In the genomic region with DNA sequence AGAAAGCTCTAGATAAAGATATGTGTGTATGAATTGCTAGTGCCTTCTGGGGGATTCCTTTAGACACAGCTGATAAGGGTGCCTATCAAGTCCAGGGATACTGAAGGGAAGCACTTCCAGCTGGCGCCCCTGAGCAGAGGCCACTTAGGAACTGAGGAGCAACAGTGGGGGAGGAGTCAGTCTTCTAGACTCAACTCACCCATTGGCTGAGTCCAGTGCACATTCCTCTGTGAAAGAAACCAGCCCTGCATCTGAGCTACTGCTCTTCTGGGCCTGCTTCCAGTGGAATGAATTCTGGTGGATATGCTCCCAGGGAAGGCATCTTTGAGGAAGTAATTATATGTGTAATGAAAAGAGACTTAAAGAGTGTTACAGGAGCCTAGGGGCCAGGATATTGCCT, we compare ENCODE assay signal across 9 mouse cellular contexts.
A peak's percentile ranks its signal among the peaks of the same experiment; 100 is the strongest.
DNase-seq lines count a peak whose midpoint lies in the region; ATAC-seq and TF ChIP-seq lines count a peak whose summit lies in the region.
"Had no signal": no experiment of that assay in that cellular context is flagged by ENCODE, and none has a peak within 500 bp of the region (broad histone marks: within the 10 kb centered on the region; RNA-seq: fewer than 3 reads in every experiment).

No protein-coding gene starts in this region.

- H3K27me3 ChIP-seq in kidney, postnatal 0 days (ENCODE audit: insufficient read depth, low read length): no peaks in the 10 kb centered on the region
- H3K27me3 ChIP-seq in embryonic facial prominence, embryonic 11.5 days (ENCODE audit: control insufficient read depth, insufficient read depth, low read length): no peaks in the 10 kb centered on the region
- H3K27me3 ChIP-seq: liver, embryonic 15.5 days had no signal

- no peak overlapping the region for H3K4me2 ChIP-seq in kidney, postnatal 0 days (ENCODE audit: low read length)
- H3K4me2 ChIP-seq in embryonic facial prominence, embryonic 11.5 days (ENCODE audit: low read depth, low read length): no peak overlapping the region
- H3K4me2 ChIP-seq: liver, embryonic 15.5 days had no signal

- H3K9ac ChIP-seq in kidney, postnatal 0 days (ENCODE audit: low read depth, low read length): no peak overlapping the region
- H3K9ac ChIP-seq in embryonic facial prominence, embryonic 11.5 days (replicated peaks; ENCODE audit: low read length): no peak overlapping the region
- H3K9ac ChIP-seq: liver, embryonic 15.5 days had no signal

- ATAC-seq in kidney, postnatal 0 days (replicated peaks; ENCODE audit: low FRiP score, low read depth): peak; percentile 66; the same call in 1 of the 2 replicates
- no peak; the same call in 1 of the 2 replicates for ATAC-seq in embryonic facial prominence, embryonic 11.5 days (replicated peaks; ENCODE audit: insufficient number of reproducible peaks, low FRiP score, low TSS enrichment, low read depth)

- no peaks in the 10 kb centered on the region for H3K36me3 ChIP-seq in kidney, postnatal 0 days (ENCODE audit: insufficient read depth, low read length)
- H3K36me3 ChIP-seq in embryonic facial prominence, embryonic 11.5 days (replicated peaks; ENCODE audit: control insufficient read depth, insufficient read depth, low read depth, low read length): no peaks in the 10 kb centered on the region
- H3K36me3 ChIP-seq: liver, embryonic 15.5 days had no signal

- no peak overlapping the region for H3K27ac ChIP-seq in kidney, postnatal 0 days
- no peak overlapping the region for H3K27ac ChIP-seq in embryonic facial prominence, embryonic 11.5 days (replicated peaks; ENCODE audit: low read depth, low read length)
- H3K27ac ChIP-seq: liver, embryonic 15.5 days had no signal

- 53% methylated on average over 1 of the region's 1 CpGs for WGBS in kidney, postnatal 0 days
- 28% methylated on average over 1 of the region's 1 CpGs for WGBS in embryonic facial prominence, embryonic 11.5 days

- H3K4me1 ChIP-seq in kidney, postnatal 0 days (replicated peaks; ENCODE audit: insufficient read depth, low read length): no peaks in the 10 kb centered on the region
- H3K4me1 ChIP-seq in embryonic facial prominence, embryonic 11.5 days (ENCODE audit: control insufficient read depth, insufficient read depth, low read length): no peaks in the 10 kb centered on the region
- H3K4me1 ChIP-seq: liver, embryonic 15.5 days had no signal

- no peak for TF ChIP-seq CTCF in kidney, postnatal 0 days (IDR thresholded peaks at IDR 0.05; ENCODE audit: low read depth)

- no peaks in the 10 kb centered on the region for H3K9me3 ChIP-seq in kidney, postnatal 0 days (replicated peaks; ENCODE audit: low read length)
- H3K9me3 ChIP-seq in embryonic facial prominence, embryonic 11.5 days (replicated peaks; ENCODE audit: control insufficient read depth, low read length): no peaks in the 10 kb centered on the region
- H3K9me3 ChIP-seq: liver, embryonic 15.5 days had no signal

- H3K4me3 ChIP-seq in kidney, postnatal 0 days (replicated peaks; ENCODE audit: low read depth, low read length): no peak overlapping the region
- H3K4me3 ChIP-seq in embryonic facial prominence, embryonic 11.5 days (ENCODE audit: low read depth, low read length): no peak overlapping the region
- H3K4me3 ChIP-seq: liver, embryonic 15.5 days had no signal

- DNase-seq in kidney, postnatal 0 days (ENCODE audit: low spot score): peak; percentile 75
- no peak for DNase-seq in kidney, adult 9 months
- DNase-seq in adipocyte (ENCODE audit: low spot score): peak; percentile 15
- peak; percentile 25 for DNase-seq in embryonic facial prominence, embryonic 11.5 days (ENCODE audit: low spot score)
- DNase-seq in mesoderm, embryonic 11.5 days (ENCODE audit: low read depth, low spot score): peak; percentile 40
- no peak for DNase-seq in urinary bladder, adult 2 months (ENCODE audit: low spot score)
- DNase-seq in cerebellum, adult 9-10 months: no peak
- DNase-seq: thymus, postnatal 14 days had no signal

Comparison
In these comparisons a context has a peak if more than half of its experiments do, and no peak if none do; other contexts are left out.
1. DNase-seq: peak in kidney, postnatal 0 days (single experiment), adipocyte (single experiment), embryonic facial prominence, embryonic 11.5 days (single experiment) and mesoderm, embryonic 11.5 days (single experiment); none in kidney, adult 9 months (single experiment), urinary bladder, adult 2 months (single experiment) and cerebellum, adult 9-10 months (single experiment).